Mouse (Mus musculus): ENCODE measurements at regions not wholly inside any gene's neighbourhood (a gene's known extent, or its start where the extent isn't known, plus 50 kb on each side); places are given as distances from the start of the nearest gene placed in this dataset.

DNA sequence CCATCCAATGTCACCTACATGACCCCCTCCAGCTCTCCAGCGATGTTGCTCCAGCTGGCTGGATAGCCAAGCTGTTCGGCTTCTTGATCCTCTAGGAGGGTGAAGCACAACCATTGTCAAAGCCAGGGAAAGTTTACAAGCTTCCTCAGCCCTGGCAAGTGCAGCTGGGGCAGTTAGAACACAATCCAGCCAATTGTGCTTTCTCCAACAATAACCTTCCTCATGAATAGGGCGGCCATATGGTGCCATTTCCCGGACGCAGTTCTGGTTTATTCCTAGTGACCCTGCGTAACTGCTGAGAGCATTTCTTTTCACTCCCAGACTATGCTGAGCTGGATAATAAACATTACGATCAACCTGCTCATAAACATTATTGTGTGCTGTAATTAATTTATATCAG lies 233.3 kb upstream of the Sox11 start:
- no peaks in the 10 kb centered on the region for H3K27me3 ChIP-seq (ENCODE audit: insufficient read depth, low read length)
- DNase-seq (ENCODE audit: low spot score) = peak; percentile 42
- H3K9ac ChIP-seq (replicated peaks; ENCODE audit: low read length, poor library complexity, severe bottlenecking) = no peak overlapping the region
- H3K27ac ChIP-seq (ENCODE audit: low read depth, low read length) = no peak overlapping the region
- WGBS = 21% methylated on average over 7 of the region's 7 CpGs
- TF ChIP-seq CTCF (IDR thresholded peaks at IDR 0.05) = no peak
- peak; percentile 23; the same call in 1 of the 2 replicates for ATAC-seq (ENCODE audit: low FRiP score)
- no peak overlapping the region for H3K4me2 ChIP-seq (ENCODE audit: low read depth, low read length, poor library complexity, severe bottlenecking)
- H3K4me1 ChIP-seq (ENCODE audit: insufficient read depth, low read length) = peaks cover 8% of the 10 kb centered on the region; the same call in 1 of the 2 replicates
- no peaks in the 10 kb centered on the region for H3K9me3 ChIP-seq (ENCODE audit: low read length)
- H3K36me3 ChIP-seq (ENCODE audit: insufficient read depth, low read length) = no peaks in the 10 kb centered on the region
- H3K4me3 ChIP-seq (ENCODE audit: low read depth, low read length) = no peak overlapping the region

DNA sequence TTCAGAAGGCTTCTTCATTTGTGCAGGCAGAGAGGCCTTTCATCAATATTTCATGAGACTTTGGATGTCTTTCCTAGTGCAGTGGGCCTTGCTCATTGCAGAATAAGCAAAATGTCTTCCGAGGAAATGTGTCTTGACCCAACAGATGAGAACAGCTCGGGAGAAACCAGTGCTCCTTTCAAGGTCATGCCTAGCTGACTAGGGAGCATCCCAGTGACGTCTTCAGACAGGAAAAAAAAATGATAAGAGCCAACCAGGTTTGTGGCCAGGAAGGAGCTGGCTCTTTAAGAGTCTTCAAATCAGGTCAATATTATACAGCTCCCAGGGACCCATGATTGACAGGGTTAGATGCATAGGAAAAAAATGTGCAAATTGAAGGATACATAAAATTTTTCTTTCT lies 224.9 kb upstream of the Sox11 start:
- Histone ChIP-seq H3K4me1 (ENCODE audit: insufficient read depth, low read length) (peaks cover 14% of the 10 kb centered on the region; the same call in 1 of the 2 replicates), H3K27me3 (ENCODE audit: insufficient read depth, low read length) (no peaks in the 10 kb centered on the region), H3K4me3 (ENCODE audit: low read depth, low read length) (no peak overlapping the region), H3K4me2 (ENCODE audit: low read depth, low read length, poor library complexity, severe bottlenecking) (no peak overlapping the region), H3K27ac (ENCODE audit: low read depth, low read length) (peak overlapping the region; percentile 70), H3K9ac (replicated peaks; ENCODE audit: low read length, poor library complexity, severe bottlenecking) (no peak overlapping the region), H3K36me3 (ENCODE audit: insufficient read depth, low read length) (no peaks in the 10 kb centered on the region), H3K9me3 (ENCODE audit: low read length) (no peaks in the 10 kb centered on the region)
- DNase-seq (ENCODE audit: low spot score) (peak; percentile 10), ATAC-seq (ENCODE audit: low FRiP score) (peak; percentile 32; the same call in 1 of the 2 replicates)
- 28% methylated on average over 3 of the region's 3 CpGs for WGBS
- no peak for TF ChIP-seq CTCF (IDR thresholded peaks at IDR 0.05)

DNA sequence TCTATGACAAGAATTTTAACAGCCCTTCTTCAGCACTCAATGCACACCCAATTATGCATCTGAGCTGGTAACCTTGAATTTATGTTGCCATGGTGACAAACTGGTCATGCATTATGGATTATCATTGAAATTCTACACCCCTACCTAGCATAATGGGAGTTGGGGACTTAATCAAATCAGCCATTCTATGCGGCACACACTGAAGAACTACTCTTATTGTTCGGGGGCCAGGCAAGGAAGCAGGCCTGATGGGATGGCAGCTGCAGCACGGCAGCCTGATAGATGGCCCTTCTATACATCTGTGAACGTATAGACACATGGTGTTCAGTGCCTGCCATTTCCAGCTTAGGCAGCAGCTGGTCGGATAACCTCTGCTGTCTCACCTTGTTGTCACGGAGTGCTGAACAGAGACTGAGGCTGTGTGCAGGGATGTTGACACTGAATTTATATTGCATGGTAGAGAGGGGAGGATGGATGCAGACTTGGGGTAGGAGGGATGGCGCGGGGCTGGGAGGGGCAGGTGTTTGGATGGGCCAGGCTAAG lies 223.7 kb upstream of the Sox11 start:
- Histone ChIP-seq H3K9ac (replicated peaks; ENCODE audit: low read length, poor library complexity, severe bottlenecking) (0 out of 2 replicates have a peak overlapping the region, but pooled peaks have one; percentile 14), H3K4me2 (ENCODE audit: low read depth, low read length, poor library complexity, severe bottlenecking) (peak overlapping the region; percentile 15; the same call in 1 of the 2 replicates), H3K9me3 (ENCODE audit: low read length) (no peaks in the 10 kb centered on the region), H3K27ac (ENCODE audit: low read depth, low read length) (peak overlapping the region; percentile 70), H3K4me3 (ENCODE audit: low read depth, low read length) (no peak overlapping the region), H3K36me3 (ENCODE audit: insufficient read depth, low read length) (no peaks in the 10 kb centered on the region), H3K4me1 (ENCODE audit: insufficient read depth, low read length) (peaks cover 14% of the 10 kb centered on the region; the same call in 1 of the 2 replicates), H3K27me3 (ENCODE audit: insufficient read depth, low read length) (no peaks in the 10 kb centered on the region)
- TF ChIP-seq CTCF (IDR thresholded peaks at IDR 0.05) = no peak
- DNase-seq (ENCODE audit: low spot score) (peak; percentile 62), ATAC-seq (ENCODE audit: low FRiP score) (peak; percentile 79)
- WGBS = 13% methylated on average over 8 of the region's 8 CpGs

- Histone ChIP-seq H3K4me1 (ENCODE audit: insufficient read depth, low read length) (peaks cover 14% of the 10 kb centered on the region; the same call in 1 of the 2 replicates), H3K4me3 (ENCODE audit: low read depth, low read length) (no peak overlapping the region), H3K9ac (replicated peaks; ENCODE audit: low read length, poor library complexity, severe bottlenecking) (no peak overlapping the region), H3K27me3 (ENCODE audit: insufficient read depth, low read length) (no peaks in the 10 kb centered on the region), H3K9me3 (ENCODE audit: low read length) (no peaks in the 10 kb centered on the region), H3K36me3 (ENCODE audit: insufficient read depth, low read length) (no peaks in the 10 kb centered on the region), H3K4me2 (ENCODE audit: low read depth, low read length, poor library complexity, severe bottlenecking) (no peak overlapping the region), H3K27ac (ENCODE audit: low read depth, low read length) (peak overlapping the region; percentile 70)
- TF ChIP-seq CTCF (IDR thresholded peaks at IDR 0.05) = peak; percentile 15; the same call in 1 of the 2 replicates
- 18% methylated on average over 5 of the region's 5 CpGs for WGBS
- no peak for DNase-seq (ENCODE audit: low spot score)
- ATAC-seq (ENCODE audit: low FRiP score) = no peak
These were observed 222.4 kb upstream of the Sox11 start for GRCm38 (mm10) chr12:27564641-27565306.

- H3K36me3 ChIP-seq (ENCODE audit: insufficient read depth, low read length) = no peaks in the 10 kb centered on the region
- H3K9ac ChIP-seq (replicated peaks; ENCODE audit: low read length, poor library complexity, severe bottlenecking) = no peak overlapping the region
- H3K4me3 ChIP-seq (ENCODE audit: low read depth, low read length) = no peak overlapping the region
- ATAC-seq (ENCODE audit: low FRiP score) (no peak), DNase-seq (ENCODE audit: low spot score) (no peak)
- peaks cover 14% of the 10 kb centered on the region; the same call in 1 of the 2 replicates for H3K4me1 ChIP-seq (ENCODE audit: insufficient read depth, low read length)
- no peak for TF ChIP-seq CTCF (IDR thresholded peaks at IDR 0.05)
- H3K4me2 ChIP-seq (ENCODE audit: low read depth, low read length, poor library complexity, severe bottlenecking) = no peak overlapping the region
- peak overlapping the region; percentile 70 for H3K27ac ChIP-seq (ENCODE audit: low read depth, low read length)
- H3K27me3 ChIP-seq (ENCODE audit: insufficient read depth, low read length) = no peaks in the 10 kb centered on the region
- no peaks in the 10 kb centered on the region for H3K9me3 ChIP-seq (ENCODE audit: low read length)
- 10% methylated on average over 3 of the region's 3 CpGs for WGBS
These were observed 221.5 kb upstream of the Sox11 start for GRCm38 (mm10) chr12:27563900-27564299.

GRCm38 (mm10) chr12:27552809-27553208 lies 210.4 kb upstream of the Sox11 start:
- no peak overlapping the region for H3K9ac ChIP-seq (replicated peaks; ENCODE audit: low read length, poor library complexity, severe bottlenecking)
- no peaks in the 10 kb centered on the region for H3K36me3 ChIP-seq (ENCODE audit: insufficient read depth, low read length)
- no peak overlapping the region for H3K4me2 ChIP-seq (ENCODE audit: low read depth, low read length, poor library complexity, severe bottlenecking)
- ATAC-seq (ENCODE audit: low FRiP score) (no peak), DNase-seq (ENCODE audit: low spot score) (no peak)
- 41% methylated on average over 1 of the region's 1 CpGs for WGBS
- H3K27ac ChIP-seq (ENCODE audit: low read depth, low read length) = no peak overlapping the region
- no peaks in the 10 kb centered on the region for H3K27me3 ChIP-seq (ENCODE audit: insufficient read depth, low read length)
- no peak for TF ChIP-seq CTCF (IDR thresholded peaks at IDR 0.05)
- no peaks in the 10 kb centered on the region for H3K9me3 ChIP-seq (ENCODE audit: low read length)
- H3K4me3 ChIP-seq (ENCODE audit: low read depth, low read length) = no peak overlapping the region
- H3K4me1 ChIP-seq (ENCODE audit: insufficient read depth, low read length) = no peaks in the 10 kb centered on the region

Measured in midbrain, postnatal 0 days (tissue).